Mouse (Mus musculus) left cerebral cortex, adult 8-10 months (tissue): ENCODE results near the gene Pilra. TPM values are rescaled to one million over a fixed set of nuclear protein-coding genes. Genes with fewer than 3 reads are reported as not detected.

Experiments used
- DNase-seq, 2 experiments: peaks; one replicate each; pipeline ENCODE4 v3.0.0; 2022; ENCODE audit warnings: low spot score in 2 of 2
- total RNA-seq, 4 experiments: library from RNA; stranded (reverse); gene quantifications; 2 replicates each; pipeline ENCODE4 v1.2.4; 2022

The Pilra gene
- total RNA-seq, 4 experiments from 2014 or later = 0.91 to 2.6 (median 1.8) TPM

- DNase-seq = no peak
Observed at GRCm38 (mm10) chr5:137825030-137825429, 11.1 kb downstream of the Pilra start.

- DNase-seq = no peak
Observed at GRCm38 (mm10) chr5:137823455-137824045, 12.5 kb downstream of the Pilra start.

- DNase-seq = no peak
Observed at GRCm38 (mm10) chr5:137822602-137823001, 13.5 kb downstream of the Pilra start.

GRCm38 (mm10) chr5:137822126-137822525 is 14.0 kb downstream of the Pilra start:
- no peak for DNase-seq

GRCm38 (mm10) chr5:137817466-137818222 is 18.4 kb downstream of the Pilra start:
- no peak for DNase-seq

GRCm38 (mm10) chr5:137808316-137808715 is 27.8 kb downstream of the Pilra start:
- DNase-seq = no peak

- DNase-seq = no peak
Observed at GRCm38 (mm10) chr5:137806158-137806557, 29.9 kb downstream of the Pilra start.

- DNase-seq = no peak
Observed at GRCm38 (mm10) chr5:137800917-137801316, 35.2 kb downstream of the Pilra start.

GRCm38 (mm10) chr5:137796606-137797005 is 39.5 kb downstream of the Pilra start:
- no peak for DNase-seq

- DNase-seq = no peak
Observed at GRCm38 (mm10) chr5:137791553-137791952, 44.5 kb downstream of the Pilra start.

- DNase-seq = no peak
Observed at GRCm38 (mm10) chr5:137788946-137789531, 47.0 kb downstream of the Pilra start.

- peak in 1 of 2 experiments; percentile 70 for DNase-seq
Observed at GRCm38 (mm10) chr5:137788171-137788570, 47.9 kb downstream of the Pilra start.

GRCm38 (mm10) chr5:137787151-137787928 is 48.7 kb downstream of the Pilra start, which contains the start of the genes Mepce and Zcwpw1:
TSS of gene Mepce (minus strand) at chr5:137787655.
TSS of gene Zcwpw1 (plus strand) at chr5:137787798.
- peak; percentile 93 to 94 for DNase-seq

GRCm38 (mm10) chr5:137786109-137786942 is 49.8 kb downstream of the Pilra start:
- DNase-seq = peak; percentile 97 to 99

- peak in 1 of 2 experiments; percentile 75 for DNase-seq
Observed at GRCm38 (mm10) chr5:137785164-137786031, 50.7 kb downstream of the Pilra start.

- DNase-seq = no peak
Observed at GRCm38 (mm10) chr5:137784546-137784945, 51.5 kb downstream of the Pilra start.

GRCm38 (mm10) chr5:137783901-137784540 is 52.1 kb downstream of the Pilra start:
- DNase-seq = no peak

- DNase-seq = no peak
Observed at GRCm38 (mm10) chr5:137782776-137783522, 53.1 kb downstream of the Pilra start.
